Mouse (Mus musculus): ENCODE data around the gene Wdr5. TPM values are rescaled to one million over a fixed set of nuclear protein-coding genes. Genes with fewer than 3 reads are reported as not detected.
A peak's percentile ranks its signal among the peaks of the same experiment; 100 is the strongest.
"Not testable (repeated sequence)": the region's sequence is repeated elsewhere in the genome, so short reads cannot be mapped to it uniquely, and the experiment has no call there.

Wdr5 gene
- total RNA-seq, 4 experiments from 2014 or later: 25.6 to 27.1 (median 26.0) TPM

DNA sequence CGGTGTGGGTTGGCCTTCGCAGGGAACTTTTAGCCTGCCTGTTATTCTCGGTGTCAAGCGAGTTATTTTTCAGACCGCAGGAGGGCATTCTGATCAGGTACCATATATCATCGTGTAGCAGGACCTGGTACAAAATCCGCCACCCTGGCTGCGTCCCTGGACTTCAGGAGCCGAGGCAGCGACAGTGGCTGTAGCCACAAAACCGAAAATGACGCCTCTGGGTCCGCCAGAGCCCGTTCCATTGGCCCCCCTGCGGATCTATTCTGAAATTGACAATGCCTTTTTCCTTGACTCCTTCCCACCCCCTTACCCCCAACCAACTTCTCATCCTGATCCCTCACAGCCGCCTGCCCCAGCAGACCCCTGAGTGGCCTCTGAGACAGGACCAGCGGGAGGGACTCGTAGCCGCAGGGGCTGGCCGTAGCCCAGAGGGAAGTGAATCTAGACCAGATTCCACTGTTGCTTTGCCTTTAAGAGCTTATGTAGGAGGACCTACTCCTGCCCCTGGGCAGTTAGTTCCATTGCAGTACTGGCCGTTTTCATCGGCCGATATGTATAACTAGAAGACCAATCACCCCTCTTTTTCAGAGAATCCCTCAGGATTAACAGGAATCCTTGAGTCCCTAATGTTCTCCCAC is 18.4 kb upstream of the Wdr5 start:
- DNase-seq (ENCODE audit: low spot score in 2 of 2): no peak

DNA sequence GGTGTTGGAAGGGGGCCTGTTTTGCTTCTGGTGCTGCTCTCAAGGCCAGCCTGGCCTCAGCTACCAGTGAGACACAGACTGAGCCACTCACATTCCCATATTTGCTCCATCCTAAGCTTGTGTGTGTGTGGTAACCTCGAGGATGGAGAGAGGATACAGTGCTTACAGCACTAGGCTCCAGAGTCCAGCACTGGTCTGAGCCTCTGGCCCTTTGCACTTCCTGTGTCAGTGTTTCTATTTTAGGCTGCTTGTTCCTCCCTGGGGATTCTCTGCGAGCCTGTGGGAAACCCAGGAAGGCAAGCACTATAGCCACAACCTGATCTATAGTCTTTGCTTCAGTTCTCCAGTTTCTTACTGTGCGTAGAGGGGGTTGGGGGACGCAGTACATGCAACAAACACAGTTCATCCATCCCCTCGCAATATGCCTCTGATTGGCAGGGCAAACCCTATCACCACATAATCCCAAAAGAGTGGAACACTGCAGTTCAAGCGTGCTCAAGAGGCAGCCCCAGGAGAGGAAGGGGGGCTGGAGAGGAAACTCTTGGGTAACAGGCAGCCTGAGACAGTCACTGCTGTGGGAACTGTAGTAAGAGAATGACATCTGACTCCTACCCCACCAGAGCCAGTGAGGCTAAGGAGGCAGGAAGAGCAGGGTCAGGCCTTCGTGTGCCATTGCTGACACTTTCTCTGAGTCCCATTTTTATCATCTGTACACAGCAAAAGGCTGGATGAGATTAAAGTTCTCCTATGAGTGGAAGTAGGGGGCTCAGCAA is 10.7 kb upstream of the Wdr5 start:
- DNase-seq (ENCODE audit: low spot score in 2 of 2): no peak

DNA sequence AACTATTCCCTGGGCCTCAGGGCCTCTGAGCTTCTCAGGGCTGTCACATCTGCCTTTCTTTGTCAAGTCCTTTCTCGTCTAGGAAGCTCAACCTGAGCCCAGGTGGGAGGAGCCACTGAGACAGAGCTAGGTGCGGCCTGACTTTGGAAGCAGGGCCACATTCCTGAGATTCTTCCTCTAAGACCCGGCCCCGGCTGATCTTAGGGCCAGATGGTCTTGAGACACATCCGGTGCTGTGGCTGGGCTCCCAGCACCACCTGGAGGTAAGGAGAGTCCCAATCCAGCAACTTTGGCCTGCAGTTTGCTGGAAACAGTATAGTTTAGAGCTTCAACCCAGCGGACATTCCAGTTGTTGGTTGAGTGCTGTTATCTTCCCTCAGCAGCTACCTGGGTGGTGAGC is 9.4 kb upstream of the Wdr5 start:
- DNase-seq (ENCODE audit: low spot score in 2 of 2): no peak

DNA sequence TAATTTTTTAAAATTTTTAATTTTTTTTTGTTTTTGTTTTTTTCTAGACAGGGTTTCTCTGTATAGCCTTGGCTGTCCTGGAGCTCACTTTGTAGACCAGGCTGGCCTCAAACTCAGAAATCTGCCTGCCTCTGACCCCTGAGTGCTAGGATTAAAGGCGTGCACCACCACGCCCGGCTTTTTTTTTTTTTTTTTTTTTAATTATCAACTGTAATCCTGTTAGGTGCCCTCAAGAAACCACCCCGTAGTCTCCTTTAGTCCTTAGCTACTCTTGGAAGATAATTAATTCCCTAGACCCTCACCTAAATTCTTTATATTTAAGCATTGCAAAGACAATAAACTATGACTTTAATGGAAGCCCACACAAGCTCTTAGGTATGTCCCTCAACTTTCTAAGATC is 8.3 kb upstream of the Wdr5 start:
- DNase-seq (ENCODE audit: low spot score in 2 of 2): not testable (repeated sequence)

DNA sequence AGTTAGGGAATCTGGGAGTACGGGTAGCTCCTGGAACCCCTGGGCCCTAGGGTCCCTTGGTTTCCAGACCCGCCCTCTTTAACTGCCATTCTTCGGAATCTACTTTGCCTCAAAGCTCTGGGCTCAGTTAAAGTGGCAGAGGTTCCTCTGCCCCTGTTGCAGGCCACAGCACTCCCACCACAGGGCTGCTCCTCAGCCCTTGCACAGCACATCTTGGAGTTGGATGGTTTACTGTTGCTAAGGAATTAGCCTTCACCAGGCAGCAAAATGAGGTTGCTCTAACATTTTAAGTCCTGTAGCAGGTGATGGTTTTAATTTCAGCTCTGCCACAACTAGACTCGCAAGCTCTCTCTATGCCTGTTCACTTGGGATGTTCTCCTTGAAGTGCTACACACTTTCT is 7.4 kb upstream of the Wdr5 start, which contains the start of gene Brd3:
Gene Brd3 (minus strand): TSS at position 101 of the 400 bp plus-strand sequence.
- DNase-seq (ENCODE audit: low spot score in 2 of 2): no peak

DNA sequence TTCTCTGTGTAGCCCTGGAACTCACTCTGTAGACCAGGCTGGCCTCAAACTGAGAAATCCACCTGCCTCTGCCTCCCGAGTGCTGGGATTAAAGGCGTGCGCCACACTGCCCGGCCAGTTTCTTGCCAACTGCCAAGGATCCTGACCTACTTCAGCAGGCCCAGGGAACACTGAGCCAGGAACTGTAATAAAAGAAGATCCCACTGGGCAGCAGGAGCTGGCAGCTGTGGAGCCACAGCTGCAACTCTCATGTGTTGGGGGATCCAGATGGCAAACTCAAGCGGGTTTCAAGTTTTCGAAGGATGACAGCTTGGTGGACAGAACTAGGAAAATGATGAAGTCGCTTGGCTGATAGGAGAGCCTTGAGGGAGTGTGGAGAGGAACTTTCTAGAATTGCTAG is 4.3 kb upstream of the Wdr5 start:
- no peak for DNase-seq (ENCODE audit: low spot score in 2 of 2)

DNA sequence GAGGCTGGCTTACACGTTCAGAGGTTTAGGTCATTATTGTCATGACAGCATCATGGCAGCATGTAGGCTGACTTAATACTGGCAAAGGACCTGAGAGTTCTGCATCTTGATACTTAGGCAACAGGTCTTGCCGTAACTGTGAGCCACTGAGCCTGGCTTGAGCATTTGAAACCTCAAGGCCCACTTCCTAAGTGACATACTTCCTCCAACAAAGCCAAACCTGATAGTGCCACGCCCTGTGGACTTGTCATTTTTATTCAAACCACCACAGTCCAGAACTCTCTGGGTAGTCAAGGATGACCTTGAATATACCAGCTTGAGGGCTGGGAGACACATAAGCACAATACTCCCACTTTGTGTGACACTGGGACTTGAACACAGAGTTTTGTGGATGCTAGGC is 2.0 kb upstream of the Wdr5 start:
- no peak for DNase-seq (ENCODE audit: low spot score in 2 of 2)

DNA sequence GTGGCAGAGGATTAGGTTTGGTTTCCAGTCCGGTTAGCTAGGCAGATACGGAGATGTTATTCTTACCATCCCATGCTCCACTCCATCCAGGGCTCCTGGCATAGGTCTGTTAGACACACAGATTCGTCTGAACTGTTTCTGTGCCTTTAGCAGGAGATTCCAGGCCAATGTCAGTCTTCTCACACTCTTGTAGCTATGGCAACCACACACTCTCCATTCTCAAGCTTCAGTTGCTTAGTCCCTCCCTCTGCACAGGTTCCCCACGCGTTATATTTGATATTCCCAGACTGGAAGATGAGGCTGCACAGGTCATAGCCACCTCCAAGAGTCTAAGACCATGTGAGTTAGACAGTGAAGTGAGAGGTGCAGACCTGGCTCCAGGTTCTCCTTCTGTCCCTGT is 1.1 kb upstream of the Wdr5 start:
- no peak for DNase-seq (ENCODE audit: low spot score in 2 of 2)

DNA sequence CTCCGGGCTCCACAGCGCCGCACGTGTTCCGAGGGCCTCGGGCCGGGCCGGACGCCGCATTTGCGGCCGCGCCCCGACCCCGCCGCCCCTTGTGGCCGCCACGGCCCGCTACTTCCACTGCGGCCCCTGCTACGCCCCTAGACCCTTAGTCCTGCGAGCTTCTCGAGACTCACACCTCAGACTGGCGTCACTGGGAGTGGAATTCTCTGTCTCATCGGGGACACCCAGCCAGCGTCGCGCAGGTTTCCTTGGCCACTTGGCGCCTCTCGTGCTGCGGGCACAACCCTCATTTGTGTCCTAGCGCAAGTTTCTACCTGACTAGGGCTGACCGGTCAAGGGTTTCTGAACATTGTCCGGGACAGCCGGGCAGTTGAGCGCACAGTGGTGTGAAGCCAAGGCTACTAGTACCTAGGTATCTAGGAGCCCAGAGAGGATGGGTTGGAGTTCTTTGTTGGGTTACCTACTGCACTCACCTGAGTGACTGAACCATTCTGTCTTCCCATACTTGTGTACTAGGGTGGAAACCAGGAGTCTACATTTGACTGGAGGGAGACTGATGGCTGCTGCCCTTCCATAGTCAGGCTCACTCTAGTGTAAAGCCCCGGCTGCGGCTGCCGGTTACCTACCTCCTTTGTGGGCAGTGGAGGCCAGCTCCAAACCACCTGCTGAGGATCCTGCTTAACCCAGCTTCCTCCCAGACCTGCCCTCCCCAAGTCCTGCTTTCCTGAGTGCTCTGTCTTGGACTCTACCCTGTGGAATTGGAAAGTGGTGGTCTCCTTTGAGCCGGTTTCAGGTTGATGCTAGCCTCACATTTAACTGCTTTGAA is 597 bp downstream of the Wdr5 start:
- DNase-seq (ENCODE audit: low spot score in 2 of 2): no peak

DNA sequence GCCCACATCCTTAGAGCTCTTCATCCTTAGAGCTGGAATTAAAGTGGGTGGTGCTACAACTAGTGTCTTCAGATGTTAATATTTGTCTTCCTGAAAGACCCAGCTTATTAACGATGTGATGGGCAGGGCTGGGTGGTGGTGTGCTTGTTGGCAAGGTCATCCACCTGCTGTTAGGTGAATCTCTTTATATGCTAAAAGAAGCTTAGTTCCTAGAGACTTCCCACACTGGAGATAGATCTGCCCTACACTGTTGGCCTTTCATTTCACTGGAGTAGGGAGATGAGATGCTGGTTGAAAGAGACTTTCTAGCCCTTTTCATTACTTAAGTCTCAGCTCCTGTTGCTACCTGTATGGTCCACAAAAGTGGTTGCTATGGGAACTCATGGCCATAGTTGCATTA is 1.3 kb downstream of the Wdr5 start:
- no peak for DNase-seq (ENCODE audit: low spot score in 2 of 2)

DNA sequence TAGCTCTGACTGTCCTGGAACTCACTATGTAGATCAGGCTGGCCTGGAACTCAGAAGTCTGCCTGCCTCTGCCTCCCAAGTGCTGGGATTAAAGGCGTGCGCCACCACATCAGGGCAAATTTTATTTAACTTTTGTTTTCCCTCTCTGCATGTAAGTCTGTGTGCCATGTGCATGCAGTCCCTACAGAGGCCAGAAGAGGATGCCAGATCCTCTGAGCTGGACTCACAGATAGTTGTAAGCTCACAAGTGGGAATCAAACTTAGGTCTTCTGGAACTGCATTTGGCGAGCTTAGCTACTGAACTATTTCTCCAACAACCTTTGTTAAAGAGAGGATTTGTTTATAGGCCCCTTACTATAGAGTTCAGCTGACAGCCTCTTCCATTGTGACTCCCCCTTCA is 3.3 kb downstream of the Wdr5 start:
- DNase-seq (ENCODE audit: low spot score in 2 of 2): no peak

DNA sequence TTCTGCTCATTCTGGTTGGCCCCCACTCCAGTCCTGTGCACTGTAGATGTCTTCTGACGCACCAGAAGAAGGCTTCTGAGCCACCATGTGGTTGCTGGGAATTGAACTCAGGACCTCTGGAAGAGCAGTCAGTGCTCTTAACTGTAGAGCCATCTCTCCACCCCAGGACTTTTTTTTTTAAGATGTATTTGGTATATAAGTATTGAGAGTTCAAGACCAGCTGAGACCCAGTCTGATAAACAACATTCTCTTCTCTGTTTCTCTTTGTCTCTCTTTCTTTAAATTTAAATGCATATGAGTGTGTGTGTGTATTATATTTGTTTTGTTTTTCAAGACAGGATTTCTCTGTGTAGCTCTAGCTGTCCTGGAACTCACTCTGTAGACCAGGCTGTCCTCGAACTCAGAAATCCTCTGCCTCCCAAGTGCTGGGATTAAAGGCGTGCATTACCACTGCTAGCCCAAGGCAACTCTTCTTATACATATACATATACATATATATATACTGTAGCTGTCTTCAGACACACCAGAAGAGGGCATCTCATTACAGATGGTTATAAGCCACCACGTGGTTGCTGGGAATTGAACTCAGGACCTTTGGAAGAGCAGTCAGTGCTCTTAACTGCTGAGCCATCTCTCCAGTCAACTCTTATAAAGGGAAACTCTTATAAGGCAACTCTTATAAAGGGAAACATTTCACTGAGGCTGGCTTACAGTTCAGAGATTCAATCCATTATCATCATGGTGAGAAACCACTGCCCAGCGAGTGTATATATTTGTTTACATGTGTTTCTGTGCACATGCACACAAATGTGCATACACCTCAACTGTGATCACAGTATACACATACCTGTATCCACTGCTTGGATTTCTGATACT is 23.7 kb downstream of the Wdr5 start:
- not testable (repeated sequence) for DNase-seq (ENCODE audit: low spot score in 2 of 2)

DNA sequence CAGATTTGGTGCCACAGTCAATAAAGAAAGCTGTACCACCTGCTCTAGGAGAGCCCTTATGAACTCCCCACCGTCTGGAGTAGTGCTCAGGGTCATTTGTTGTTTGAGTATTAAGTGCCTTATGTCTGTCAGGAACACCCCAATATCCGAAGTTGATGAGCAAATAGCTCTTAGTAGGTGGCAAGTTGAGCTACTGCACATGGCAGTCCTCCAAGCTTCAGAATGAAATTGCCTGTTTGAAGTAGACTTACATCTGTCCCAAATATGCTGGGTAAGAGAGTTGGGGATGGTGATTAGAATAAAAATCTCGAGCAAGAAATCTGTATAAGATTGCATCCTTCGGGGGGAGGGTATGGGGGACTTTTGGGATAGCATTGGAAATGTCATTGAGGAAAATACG is 24.4 kb downstream of the Wdr5 start:
- peak in 1 of 2 experiments; percentile 33 for DNase-seq (ENCODE audit: low spot score in 2 of 2)

DNA sequence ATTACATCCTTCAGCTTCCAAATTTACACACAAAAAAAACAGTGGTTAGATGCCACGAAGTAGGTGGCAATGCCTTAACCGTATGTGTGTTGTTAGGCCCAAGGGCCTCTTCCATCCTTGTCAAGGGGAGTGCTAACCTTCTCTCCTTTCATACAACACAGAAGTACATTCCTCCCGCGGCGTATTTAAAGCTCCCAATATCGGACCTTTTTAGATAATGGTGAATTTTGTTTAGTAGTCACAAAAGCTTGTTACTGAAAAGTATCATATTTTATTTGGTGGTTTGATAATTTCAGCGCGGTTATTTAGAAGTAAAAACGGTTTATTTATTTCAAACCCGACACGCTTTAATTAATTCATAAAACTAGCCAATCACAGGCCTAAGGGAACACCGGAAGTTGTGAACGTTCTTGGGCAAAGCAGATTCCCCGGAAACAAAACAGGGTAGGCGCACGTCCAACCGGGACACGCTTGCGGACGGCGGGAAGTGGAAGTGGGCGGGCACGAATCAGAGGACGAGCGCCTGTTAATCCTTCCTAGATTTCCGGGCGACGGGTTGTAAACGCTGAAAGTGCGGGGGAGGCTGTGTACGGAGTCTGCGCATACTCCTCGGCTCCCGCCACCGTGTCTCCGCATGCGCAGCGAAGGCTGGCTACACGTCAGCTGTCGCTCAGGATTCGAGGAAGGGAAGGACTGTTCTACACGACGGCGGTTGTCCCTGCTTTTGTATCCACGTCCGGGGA is 25.0 kb downstream of the Wdr5 start:
- DNase-seq (ENCODE audit: low spot score in 2 of 2): peak; percentile 94 to 100

DNA sequence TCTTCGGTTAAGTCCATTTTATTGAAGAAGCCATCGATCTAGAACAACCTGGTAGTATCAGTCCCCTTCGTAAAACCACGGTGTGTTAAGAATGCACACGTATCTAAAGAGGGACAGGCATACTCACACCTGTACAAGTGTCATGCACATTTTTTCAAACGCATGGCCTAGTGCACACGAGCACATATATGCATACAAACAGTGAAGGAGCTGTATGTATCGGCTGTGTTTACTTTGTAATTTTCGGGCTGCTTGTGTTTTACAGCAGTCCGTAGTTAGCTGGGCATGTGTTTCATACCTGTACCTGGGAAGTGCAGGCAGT is 25.5 kb downstream of the Wdr5 start:
- DNase-seq (ENCODE audit: low spot score in 2 of 2): no peak

DNA sequence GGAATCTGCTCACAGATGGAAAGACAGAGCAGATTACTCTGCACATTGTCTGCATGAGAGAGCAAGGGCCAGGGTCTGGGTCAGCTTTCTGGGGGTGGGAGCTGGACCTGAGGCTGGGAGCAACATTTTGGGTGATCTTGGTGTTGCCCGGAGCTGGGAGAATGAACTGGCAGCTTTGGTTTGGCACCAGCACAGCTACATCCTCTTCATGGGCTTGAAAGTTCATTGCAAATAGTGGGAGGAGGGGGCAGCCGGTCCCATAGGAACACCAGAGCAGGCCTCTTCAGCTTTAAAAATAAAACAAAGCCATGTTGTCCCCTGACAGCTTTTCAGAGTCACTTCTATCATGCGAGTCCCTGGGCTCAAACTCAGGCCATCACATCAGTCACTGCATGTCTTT is 26.3 kb downstream of the Wdr5 start:
- DNase-seq (ENCODE audit: low spot score in 2 of 2): no peak

DNA sequence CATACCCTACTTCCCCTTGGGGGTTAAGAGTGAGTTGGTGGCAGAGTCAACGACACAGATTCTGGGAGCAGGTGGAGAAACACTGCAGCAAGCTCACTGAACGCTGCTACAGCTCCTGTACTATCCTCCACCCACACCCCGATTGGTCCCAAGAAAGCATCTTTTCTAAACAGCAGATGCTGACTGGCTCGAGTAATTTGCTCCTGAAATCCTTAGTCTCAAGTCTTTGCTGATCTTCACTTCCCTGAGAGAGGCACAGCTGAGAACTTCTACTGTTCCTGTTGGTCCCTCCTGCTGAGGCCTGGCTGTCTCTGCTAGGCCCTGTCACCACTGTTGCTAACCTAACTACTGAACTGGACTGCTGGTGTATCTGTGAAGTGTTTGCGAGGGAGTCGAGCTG is 29.7 kb downstream of the Wdr5 start:
- DNase-seq (ENCODE audit: low spot score in 2 of 2): peak in 1 of 2 experiments; percentile 27

DNA sequence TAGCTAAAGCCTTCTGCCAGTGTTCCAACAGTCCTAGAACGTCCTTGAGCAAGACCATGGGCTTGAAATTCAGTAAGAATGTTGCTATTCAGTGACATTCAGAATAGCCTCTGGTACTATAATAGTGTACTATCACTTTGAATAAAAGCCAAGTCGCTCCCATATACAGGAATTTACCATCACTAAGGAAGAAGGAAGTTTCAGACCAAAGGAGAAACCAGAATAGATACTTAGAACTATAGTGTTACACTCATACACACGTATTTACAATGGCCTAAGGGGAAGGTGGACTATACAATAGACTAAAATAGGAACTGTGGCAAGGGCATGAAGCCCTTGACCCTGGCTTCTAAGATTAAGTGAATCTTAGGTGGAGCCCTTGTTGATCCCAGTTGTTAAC is 30.6 kb downstream of the Wdr5 start:
- DNase-seq (ENCODE audit: low spot score in 2 of 2): not testable (repeated sequence)

DNA sequence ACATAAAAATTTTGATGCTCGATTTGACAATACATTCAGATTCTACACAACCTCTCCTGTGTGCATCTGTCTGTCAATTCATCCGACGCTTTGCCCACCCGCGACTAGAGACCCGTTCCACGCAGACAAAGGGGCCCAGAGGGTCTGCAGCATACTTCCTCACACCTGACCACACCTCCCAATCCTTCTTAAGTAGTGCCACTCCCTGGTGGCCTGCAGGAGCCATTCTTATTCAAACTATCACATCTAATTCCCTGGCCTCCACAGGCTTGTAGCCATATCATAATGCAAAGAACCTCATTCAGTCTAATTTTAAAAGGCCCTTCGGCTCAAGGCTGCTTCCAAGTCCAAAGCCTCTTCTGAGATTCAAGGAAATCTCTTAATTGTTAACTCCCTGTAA is 31.1 kb downstream of the Wdr5 start:
- not testable (repeated sequence) for DNase-seq (ENCODE audit: low spot score in 2 of 2)

DNA sequence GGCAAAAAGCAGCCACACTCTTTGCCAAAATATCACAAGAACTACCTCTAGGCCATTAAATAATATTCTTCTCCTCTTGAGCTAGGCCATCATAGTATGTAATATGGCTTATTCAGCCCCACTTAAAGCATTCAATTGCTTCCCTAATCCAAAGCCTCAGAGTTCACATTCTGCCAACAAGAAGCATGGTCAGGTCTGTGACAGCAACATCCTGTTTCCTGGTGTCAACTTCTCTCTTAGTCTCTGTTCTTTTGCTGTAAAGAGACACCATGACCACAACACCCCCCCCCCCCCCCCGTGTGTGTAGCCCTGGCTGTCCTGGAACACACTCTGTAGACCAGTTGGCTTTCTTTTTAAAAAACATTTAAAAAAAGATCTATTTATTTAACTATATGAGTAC is 32.4 kb downstream of the Wdr5 start:
- no peak for DNase-seq (ENCODE audit: low spot score in 2 of 2)

DNA sequence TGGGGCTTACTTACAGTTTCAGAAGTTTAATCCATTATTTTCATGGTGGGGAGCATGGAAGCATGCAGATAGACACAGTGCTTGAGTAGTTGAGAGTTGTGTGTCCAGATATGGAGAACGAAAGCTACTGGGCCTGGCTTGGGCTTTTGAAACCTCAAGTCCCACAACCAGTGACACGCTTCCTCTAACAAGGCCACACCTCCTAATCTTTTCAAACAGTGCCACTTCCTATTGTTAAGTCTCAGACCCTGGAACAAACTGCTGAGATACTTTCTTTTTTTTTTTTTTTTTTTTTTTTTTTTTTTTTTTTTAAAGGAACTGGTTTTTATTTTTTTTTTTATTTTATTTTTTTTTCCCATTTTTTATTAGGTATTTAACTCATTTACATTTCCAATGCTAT is 33.0 kb downstream of the Wdr5 start:
- no peak for DNase-seq (ENCODE audit: low spot score in 2 of 2)
